Mouse (Mus musculus) activated CD4-positive, CD25-positive, alpha-beta regulatory T cell, adult 4 months (primary cell): ENCODE data around the gene Chrm4. TPM values are rescaled to one million over a fixed set of nuclear protein-coding genes. Genes with fewer than 3 reads are reported as not detected.

Source experiments
- ATAC-seq: one replicate; pipeline ENCODE4 v1.8.0; 2017
- polyA plus RNA-seq, 2 experiments: library from polyadenylated mRNA; unstranded; fragments of 100-300 nt; shearing (Covaris generic); gene quantifications; one replicate each; pipeline ENCODE4 v1.2.1; 2017

Gene Chrm4
- polyA plus RNA-seq, 2 experiments from 2014 or later: 0.54 to 1.2 TPM

DNA sequence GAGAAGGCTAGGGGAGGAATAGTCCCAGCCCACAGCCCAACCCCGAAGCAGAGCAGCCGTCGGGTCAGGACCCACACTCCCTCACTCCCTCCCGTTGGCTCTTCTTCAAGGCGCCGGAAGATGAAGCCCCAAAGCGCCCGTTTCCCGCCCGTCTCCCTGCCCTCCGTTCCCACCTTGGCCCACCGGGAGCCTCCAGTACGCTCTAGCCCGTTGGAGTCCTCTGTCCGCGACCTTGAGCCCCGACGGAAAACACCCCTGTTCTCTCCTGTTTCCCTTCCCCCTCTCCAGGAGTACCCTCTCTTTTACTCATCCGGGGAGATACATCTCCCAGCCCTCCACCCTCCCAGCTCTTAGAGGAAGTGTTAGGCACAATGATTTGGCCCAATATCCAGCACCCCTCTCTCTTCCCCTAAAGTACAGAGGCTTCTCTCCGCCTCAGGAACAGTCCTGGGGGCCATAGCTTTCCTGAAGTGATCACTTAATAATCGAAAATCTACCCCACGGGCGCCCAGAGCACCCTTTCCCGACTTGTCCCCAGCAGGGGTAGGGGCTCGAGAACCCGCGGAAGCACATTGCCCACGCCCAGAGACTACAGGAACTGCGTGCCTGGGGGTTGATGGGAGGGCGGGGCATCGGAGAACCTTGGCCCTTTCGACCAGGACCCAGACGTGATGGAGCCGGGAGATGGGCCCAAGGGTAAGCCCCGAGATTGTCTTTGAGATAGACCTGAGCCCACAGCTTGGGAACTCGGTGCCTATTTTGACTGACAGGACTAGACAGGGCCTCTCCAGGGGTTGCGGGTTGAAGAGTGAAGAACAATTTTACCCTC lies 4.2 kb upstream of the Chrm4 start:
- no peak for ATAC-seq

DNA sequence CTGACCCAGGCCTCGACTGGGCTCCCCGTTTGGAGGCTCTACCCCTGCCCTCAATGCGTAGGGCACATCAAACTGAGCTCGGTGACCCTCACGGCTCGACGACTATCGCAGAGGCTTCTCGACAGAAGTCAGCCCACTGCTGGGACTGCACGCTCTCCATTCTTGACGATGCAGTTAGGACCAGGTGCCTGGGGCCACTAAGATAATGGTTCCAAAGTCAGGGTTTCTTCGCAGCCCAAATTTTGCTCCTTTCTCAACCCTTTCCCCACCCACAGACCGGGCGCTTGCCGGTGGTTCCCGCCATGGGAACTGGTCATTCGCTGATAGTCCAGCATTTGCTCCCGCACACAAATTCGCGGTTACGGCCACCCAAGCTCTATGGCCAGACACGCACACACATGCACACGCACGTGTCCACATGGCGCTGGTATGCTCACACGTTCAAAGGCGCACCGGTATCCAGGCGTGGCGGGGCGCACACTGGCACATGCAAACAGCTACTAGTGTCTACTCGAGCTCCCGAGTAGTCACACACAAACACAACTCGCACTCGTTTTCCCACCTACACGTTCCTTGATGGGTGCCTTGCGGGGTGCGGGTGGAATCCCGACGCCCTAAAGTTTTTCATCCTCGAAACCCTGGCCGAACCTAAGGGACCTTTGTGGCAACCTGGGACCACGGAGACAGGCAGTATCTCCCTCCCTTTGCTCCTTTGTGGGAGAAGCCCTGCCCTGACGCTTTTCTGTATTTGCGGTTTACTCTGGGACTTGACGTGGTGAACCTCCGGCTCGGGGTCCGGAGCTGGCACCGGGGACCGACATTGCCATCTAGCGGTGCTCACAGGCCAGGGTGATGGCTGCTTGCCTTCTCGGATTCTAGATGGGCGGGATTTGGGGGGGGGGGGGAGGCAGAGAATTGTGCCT lies 3.4 kb upstream of the Chrm4 start:
- peak; percentile 60 for ATAC-seq

DNA sequence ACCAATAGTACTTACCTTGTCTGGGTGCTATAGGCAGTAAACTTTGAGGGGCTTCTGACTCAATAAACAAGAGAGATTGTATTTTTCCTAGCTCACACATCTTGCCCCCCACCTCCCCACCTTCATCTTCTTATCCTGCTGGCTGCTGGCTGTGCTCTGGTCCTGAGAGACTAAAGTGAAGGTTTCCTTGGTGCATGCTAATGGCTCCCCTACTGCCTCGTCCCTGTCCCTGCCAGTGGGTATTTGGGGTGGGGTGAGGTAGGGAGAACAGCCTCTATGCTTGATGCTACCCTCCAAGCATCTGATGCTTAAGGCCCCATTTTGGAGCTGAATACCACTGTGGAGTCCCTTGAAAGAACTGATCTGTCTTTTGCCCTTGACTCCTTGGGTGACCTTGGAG lies 2.3 kb upstream of the Chrm4 start:
- ATAC-seq: no peak

DNA sequence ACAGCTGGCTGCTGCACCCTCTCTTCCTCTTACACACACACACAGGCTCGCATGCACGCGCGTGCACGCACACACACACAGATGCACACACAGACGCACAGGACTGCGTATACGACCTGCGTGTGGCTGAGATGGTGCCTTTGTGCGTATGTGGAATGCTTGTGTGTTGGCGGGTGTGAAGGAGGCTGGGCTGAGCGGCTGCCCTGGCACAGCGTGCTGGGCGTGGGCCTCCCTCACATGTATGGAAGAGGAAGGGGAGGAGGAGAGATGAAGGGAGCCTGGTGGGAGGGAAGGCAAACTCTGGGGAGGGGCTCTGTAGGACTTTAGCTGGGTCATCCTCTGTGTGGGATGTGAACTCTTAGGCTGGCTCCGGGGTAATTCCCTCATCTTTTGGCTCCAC lies 1.6 kb upstream of the Chrm4 start:
- ATAC-seq: no peak

DNA sequence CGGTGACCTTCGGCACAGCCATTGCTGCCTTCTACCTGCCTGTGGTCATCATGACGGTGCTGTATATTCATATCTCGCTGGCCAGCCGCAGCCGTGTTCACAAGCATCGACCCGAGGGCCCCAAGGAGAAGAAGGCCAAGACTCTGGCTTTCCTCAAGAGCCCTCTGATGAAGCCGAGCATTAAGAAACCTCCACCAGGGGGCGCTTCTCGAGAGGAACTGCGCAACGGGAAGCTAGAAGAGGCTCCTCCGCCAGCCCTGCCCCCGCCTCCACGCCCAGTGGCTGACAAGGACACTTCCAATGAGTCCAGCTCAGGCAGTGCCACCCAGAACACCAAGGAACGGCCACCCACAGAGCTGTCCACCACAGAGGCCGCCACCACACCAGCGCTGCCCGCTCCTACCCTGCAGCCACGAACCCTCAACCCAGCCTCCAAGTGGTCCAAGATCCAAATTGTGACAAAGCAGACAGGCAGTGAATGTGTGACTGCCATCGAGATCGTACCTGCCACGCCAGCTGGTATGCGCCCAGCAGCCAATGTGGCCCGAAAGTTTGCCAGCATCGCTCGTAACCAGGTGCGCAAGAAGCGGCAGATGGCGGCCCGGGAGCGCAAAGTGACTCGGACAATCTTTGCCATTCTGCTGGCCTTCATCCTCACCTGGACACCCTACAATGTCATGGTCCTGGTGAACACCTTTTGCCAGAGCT lies 931 bp downstream of the Chrm4 start:
- no peak for ATAC-seq

DNA sequence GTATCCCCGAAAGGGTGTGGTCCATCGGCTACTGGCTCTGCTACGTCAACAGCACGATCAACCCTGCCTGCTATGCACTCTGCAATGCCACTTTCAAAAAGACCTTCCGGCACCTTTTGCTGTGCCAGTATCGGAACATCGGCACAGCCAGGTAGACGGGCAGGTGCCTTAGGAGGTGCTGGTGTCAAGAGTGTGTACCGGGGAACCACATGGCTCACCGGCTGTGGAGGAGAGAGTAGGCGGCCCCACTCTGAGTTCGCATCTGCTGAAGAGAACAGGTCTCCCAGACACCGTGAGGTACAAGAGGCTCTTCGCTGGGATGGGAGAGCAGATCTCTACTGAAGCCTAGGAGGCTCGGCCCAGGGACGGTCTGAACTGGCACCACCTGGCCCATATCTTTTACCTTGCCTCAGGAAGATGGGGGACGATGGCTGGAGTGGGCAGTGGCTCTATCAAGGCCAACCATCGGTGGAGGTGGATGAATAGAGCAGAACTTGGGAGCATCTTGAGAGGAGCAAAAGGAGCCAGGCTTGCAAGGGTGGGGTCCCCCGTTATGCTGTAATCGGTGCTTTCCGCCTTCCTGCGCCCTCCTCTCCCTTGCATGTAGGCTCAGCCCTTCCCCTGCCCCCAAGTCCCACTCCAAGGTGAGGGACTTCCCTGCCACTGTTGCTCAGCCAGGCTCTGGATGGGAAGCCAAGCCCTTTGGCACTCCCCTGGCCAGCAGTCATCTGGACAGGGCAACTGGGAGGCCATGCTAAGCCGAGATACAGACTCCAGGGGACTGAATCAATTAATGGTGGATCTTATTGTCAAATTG lies 1.7 kb downstream of the Chrm4 start:
- ATAC-seq: no peak

DNA sequence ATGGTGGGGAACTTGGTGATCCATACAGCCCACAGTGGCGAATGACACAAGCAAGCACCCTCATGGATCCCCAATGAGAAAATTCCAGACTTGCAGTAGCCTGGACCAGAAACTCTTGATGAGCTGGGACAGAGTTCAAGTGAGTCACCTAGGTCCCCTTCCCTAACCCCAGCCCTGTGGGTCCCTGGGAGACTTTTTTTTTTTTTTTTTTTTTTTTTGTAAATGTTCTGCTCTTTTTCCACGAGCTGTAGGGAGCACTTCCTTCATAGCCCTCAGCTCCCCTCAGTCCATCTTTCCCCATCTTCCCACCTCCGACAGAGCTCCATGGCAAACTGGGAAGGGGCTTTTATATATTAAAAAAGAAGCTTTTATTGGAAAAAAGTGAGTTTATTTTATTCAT lies 2.4 kb downstream of the Chrm4 start:
- ATAC-seq: no peak

DNA sequence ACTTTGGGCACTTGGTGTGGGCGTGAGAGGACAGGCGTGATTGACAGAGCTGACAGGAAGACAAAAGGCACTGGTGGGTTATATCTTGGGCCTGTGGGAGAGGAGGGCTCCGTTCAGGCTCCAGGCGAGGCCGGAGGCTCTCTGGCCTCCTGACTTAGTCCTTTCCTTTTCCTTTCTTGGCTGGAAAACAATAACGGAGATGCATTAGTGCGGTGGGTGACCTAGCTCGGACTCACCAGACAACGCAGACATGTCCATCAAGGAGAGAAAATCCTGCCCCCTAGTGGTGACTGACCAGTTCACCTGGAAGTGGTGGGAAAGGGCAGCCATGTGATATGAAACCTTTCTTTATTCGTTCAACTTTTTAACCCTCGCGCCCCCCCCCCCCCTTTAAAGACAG lies 2.9 kb downstream of the Chrm4 start:
- no peak for ATAC-seq

DNA sequence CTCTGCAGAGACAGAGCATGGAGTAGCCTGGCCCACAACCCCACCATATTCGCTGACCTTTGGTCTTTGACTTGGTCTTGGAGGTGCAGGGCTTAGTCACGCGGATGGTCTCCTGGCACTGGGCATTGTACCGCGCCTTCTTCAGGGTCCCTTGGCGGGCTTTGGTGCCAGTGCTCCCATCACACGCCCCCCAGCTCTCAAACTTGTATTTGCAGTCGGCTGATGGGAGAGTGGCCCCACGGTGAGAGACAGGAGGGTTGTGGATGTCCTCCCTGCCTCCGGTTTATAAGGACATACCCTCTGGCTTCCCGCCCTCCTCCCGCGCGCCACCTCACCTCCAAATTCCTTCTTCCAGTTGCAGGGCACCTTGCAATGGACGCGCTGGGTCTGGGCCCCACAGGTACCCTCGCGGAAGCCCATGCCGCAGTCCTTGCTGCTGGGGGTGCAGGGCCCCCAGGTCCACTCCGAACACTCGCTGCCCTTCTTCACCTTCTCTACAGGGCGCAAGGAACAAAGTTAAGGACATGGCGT lies 3.8 kb downstream of the Chrm4 start:
- ATAC-seq: no peak

DNA sequence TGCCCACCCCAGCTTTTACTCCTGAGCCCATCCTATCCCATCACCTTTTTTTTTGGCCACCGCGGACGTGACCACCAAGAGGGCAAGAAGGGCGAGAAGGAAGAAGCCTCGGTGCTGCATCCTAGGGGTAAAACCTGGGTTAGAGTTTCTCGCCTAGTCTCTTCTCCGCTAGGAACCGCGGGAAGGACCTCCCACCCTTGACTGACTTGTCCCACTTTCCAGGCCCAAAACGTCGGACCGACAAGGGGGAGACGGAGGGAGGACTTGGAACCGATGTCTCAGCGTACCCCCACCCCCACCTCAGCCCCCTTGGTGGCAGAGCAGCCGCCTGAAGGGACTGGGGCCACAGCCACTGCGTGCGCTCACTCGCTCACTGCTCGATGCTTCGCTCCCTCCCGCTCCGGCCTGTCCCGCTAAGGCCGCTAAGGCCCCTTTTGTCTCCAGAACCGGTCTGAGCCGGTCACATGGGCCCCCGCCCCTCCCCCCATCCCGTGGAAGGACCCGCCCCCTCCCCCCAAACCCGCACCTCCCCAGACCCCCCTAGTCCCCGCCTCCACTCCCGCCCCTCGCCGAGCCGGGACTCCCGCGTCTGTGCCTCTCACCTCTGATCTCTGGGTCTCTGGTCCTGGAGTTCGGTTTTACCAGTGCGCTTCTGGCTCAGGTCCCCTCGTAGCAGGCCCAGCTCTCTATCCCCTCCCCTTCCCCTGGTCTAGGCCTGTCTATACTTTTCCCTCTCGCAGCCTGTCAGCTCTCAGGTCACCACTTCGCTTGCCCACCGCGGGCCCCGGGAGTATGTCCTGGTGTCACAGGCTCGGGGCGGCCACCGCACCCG lies 4.5 kb downstream of the Chrm4 start:
- no peak for ATAC-seq

DNA sequence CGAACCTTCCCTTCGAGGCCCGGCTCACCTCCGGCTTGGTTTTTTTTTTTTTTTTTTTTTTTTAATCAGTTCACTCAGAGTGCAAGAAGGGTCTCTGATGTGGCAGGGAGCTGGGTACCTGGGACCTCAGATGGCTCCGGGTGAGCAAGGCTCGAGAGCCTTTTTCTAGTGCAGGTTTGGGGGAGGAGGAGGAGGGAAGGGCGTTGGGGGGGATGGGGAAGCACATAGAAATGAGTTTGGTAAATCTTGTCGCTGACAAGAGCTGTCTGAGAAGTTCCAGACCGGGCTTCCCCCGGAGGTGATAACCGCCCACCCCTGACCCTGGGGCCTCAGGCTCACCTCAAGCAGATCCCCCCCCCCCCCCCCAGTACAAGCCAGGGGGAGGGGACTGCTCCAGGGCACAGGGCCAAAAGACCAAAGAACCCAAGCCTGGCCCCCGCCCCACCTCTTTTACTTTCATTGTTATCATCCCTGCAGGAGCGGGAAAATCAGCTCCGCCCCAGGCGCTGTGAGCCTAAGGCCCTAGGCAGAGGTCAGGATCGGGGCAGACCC lies 5.2 kb downstream of the Chrm4 start, which contains the start of gene Mdk:
Mdk (minus strand) TSS at position 138 of the 552 bp plus-strand sequence.
- ATAC-seq: peak; percentile 27

DNA sequence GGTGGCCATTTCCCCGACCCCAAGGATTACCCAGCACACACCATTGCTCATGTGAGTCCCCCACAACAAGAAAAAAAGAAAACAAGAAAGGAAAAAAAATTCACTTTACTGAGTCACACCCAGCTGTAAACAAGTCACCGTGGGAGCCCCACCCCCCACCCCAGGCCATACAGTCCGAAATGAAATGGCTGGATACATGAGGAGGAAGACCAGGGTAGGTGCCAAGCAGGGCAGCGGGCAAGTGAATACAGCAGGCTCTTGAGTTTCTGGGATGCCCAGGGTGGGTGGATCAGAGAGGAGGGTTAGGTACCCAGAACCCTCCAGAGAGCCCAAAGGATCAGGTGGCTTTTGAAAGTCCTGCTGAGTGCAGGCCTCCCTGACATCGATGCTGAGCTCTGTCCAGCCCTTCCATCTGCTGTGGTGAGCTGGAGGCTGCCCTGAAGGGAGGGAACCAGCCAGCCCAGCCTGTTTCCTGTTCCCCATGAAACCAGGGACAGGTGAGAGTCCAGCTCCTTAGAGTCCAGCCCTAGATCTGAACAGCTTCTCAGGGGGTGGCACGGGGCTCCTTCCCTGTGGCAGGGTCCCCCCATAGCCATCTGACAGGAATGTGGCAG lies 5.8 kb downstream of the Chrm4 start:
- ATAC-seq: peak; percentile 8

DNA sequence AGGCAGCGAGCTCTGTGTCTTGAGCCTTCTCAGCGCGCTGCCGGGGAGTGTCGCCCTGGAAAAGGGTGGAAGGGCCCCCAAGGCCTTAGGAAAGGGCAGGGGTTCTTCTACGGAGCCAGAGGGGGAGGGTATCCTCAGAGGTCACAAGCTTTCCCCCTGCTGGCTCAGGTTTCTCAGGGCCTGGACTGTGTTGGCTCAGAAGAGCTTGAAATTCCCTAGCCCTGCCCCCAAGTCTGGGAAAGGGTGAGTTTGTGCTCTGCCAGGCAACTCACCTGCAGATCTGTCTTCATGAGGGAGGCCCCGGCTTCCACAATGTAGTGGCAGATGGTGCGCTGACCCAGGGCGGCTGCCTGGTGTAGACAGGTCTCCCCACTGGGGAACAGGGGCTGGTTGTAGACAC lies 6.4 kb downstream of the Chrm4 start:
- ATAC-seq: no peak

DNA sequence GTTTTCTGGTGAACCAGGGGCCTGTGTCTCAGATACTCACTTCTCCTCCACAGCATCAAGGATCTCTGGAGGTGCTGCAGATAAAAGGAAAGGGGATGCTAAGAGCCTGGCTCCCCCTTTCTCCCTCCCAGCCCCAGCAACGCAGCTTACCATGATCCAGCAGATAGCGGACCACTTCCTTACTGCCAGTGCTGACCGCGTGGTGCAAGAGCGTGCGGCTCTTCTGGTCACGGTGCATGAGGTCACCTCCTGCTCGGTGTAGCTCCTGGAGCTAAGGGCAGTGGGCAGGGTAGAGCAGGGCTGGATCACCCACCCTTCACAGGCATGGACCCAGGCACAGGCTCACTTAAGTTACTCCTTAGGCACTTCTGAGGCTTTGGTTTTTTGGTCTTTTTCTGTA lies 7.0 kb downstream of the Chrm4 start:
- ATAC-seq: no peak

DNA sequence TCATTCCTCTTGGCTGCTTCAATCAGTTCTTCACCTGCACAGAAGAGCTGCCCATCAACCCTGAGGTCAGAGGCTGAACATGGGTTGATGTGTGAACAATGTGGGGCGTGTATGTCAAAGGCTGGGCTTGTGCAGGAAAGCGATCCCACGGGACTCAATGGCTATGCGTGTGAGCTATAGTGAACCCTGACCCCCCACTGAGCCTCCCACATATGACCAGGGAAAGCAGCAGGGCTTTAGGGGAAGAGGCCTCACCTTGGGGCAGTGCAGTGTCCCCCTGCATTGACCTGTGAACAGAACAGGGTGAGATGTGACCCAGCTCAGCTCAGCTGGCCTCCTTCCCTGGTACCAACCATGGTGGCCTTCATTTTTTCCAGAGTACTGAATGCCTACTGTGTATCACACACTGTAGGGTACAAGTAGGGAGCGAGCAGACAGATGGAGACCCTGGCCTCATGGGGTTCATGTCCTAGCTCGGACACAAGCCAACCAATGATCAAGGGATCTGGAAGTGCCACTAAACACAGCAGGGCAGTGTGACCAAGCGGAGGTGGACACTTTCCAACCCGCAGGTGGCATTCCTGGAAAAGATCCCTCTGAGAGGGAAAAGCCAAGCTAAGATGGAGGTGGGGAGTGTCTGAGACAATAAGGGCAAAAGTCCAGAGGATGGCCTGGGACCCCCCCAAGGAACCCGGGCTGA lies 7.9 kb downstream of the Chrm4 start:
- no peak for ATAC-seq

DNA sequence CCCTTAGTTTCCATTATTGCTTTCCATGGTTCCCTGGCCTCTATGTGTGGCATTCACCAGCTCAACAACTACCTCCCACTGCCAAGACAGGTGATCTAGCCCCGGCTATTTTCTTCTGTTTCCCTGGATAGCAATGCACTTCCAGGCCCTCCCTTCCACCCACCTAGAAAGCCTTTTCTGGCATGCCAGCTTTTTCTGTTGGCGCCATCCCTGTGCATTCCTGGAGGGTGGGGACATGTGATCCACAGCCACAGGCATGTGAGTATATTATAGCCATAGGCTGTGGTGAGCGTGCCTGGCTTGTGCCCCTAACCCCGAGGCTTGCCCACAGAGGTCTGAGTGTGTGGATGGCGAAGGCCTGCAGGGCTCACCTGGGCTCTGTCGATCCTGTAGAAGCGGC lies 9.1 kb downstream of the Chrm4 start:
- ATAC-seq: no peak

DNA sequence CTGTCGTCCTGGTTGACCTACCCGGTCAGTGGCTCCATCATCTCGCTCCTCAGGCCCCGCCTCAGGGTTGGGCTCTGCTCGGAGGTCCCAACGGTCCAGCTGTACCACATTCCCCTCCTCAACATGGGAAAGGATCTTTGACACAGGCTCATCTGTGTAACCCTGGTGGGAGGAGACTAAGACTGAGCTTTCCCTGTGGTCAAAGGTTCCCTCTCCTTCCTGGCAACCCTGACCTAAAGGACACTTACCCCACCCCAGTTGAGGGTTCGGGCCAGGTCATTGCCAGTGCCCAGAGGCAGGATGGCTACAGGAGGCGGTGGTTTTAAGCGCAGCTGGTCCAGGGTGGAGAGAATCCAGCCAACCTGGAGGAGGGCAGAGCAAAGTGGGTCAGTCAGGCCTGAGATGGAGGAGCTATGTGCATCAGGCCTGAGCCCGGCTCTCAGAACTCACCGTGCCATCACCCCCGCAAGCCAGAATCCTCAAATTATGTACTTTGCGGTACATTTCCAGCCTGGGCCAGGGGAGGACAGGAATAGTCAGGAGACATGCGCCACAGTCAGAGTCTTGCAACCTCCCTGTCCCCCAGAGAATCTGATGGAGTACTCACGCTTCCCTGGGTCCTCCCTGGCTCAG lies 12.4 kb downstream of the Chrm4 start:
- ATAC-seq: no peak

DNA sequence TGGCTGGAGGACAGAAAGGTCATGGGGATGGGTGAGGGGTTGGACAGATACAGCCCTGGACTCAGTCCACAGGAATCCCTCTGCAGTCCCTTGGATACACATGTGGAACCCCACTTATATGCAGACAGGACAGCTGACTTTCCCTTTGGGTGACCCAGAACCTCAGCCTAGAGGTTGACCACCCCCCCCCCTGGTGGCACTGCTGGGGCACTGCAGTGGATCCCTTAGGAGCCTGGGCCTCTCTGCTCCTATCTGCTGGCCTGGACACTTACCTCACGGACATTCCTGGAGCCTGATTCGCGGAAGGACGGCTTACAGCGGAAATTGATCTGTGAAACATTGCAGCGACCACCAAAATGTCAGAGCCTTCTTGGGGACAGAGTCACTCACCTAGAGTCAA lies 15.3 kb downstream of the Chrm4 start:
- no peak for ATAC-seq
